Mouse (Mus musculus) liver, embryonic 11.5 days (tissue): ENCODE measurements around the gene Meis2. TPM values are rescaled to one million over a fixed set of nuclear protein-coding genes. Genes with fewer than 3 reads are reported as not detected.

ENCODE experiments used
- ATAC-seq: fragments of 200-750 bp; cut with Nextera tagmentation; replicated peaks from 2 replicates; pipeline ENCODE4 v1.8.0; 2017; ENCODE audit warnings: moderate number of reproducible peaks, mild to moderate bottlenecking, moderate TSS enrichment, moderate library complexity; ENCODE audit not compliant: low FRiP score
- DNase-seq: peaks from one replicate; pipeline ENCODE4 v3.0.0-alpha.2; 2017; ENCODE audit warnings: low spot score
- H3K27ac ChIP-seq: fragments of 300-500 bp; sonication (generic); 2 replicates; pipeline ENCODE4 v1.5.1; 2014; ENCODE audit warnings: mild to moderate bottlenecking, low read depth, low read length, control low read depth
- H3K27me3 ChIP-seq: fragments of 300-500 bp; sonication (generic); replicated peaks from 2 replicates; pipeline ENCODE4 v1.6.1; 2014; ENCODE audit warnings: low read length, mixed read lengths; ENCODE audit not compliant: control insufficient read depth, insufficient read depth
- H3K36me3 ChIP-seq: fragments of 300-500 bp; sonication (generic); 2 replicates; pipeline ENCODE4 v1.6.1; 2014; ENCODE audit warnings: mild to moderate bottlenecking, low read length, moderate library complexity, mixed read lengths; ENCODE audit not compliant: control insufficient read depth, insufficient read depth
- H3K4me1 ChIP-seq: fragments of 300-500 bp; sonication (generic); replicated peaks from 2 replicates; pipeline ENCODE4 v1.6.1; 2014; ENCODE audit warnings: low read length, mixed read lengths; ENCODE audit not compliant: control insufficient read depth, insufficient read depth
- H3K4me2 ChIP-seq: fragments of 300-500 bp; sonication (generic); 2 replicates; pipeline ENCODE4 v1.6.1; 2014; ENCODE audit warnings: mild to moderate bottlenecking, control low read depth, moderate library complexity
- H3K4me3 ChIP-seq: fragments of 300-500 bp; sonication (generic); 2 replicates; pipeline ENCODE4 v1.5.1; 2014; ENCODE audit warnings: low read depth, low read length, control low read depth
- H3K9ac ChIP-seq: fragments of 300-500 bp; sonication (generic); 2 replicates; pipeline ENCODE4 v1.6.1; 2014; ENCODE audit warnings: low read depth, low read length, control low read depth
- H3K9me3 ChIP-seq: fragments of 300-500 bp; sonication (generic); 2 replicates; pipeline ENCODE4 v1.6.1; 2016; ENCODE audit warnings: low read length, inconsistent platforms, mixed read lengths; ENCODE audit not compliant: control insufficient read depth
- WGBS: fragments of 180-500 bp; shearing (Covaris S2); extraction: QIAGEN DNeasy Blood & Tissue Kit; methylation state at CpG from one replicate; pipeline ENCODE4 v1.1.7; 2014; 5-methylcytosine and 5-hydroxymethylcytosine counted together
- polyA plus RNA-seq: library from polyadenylated mRNA; unstranded; fragments of >200 nt; fragmentation: Nextera tagmentation; extraction: Ambion mirVana; gene quantifications from 2 replicates; pipeline ENCODE4 v1.2.1, GENCODE M21; 2014

Gene Meis2
- polyA plus RNA-seq, 1 experiment from 2014 or later, result 20.0 TPM

DNA sequence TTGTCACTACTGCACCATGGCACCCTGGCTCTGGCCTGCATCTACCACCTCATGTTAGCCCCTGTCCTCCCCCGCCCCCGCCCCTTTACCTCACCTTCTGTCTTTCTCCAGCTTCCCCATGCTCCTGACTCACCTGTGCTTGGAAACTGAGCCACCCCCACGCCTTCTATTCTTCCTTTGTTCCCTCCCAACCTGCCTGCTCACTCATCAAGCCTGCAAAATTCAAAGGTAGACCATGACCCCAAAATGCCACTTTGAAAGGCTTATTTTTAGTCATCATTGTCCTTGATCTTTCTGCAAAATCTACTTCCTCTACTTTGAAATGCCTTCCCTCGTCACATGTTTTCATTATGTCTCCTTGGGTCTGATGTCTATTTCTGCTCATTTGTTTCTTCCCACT, 77.2 kb downstream of the Meis2 start:
- whole genome bisulfite sequencing, result 76% methylated on average over 4 of the region's 4 CpGs
- no peak for ATAC-seq

DNA sequence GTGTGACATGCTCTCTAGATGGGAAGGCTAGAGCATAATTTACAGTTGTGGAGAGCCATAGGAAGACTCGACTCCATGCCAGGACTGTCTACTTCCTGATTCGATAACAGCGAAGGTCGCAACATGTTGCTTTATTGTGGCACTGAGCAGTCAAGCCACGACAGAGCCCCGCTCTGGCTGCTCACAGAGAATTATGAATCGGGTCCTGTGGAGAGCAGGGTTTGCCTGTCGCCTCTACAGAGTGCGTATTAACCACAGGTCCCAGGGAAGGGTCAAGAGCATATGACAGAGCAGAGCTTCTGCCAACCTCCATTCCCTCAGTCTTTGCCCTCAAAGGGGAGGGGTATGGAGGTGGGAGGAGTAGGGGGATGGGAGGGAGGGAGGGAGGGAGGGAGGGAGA, 80.7 kb downstream of the Meis2 start:
- WGBS, result 61% methylated on average over 9 of the region's 9 CpGs
- DNase-seq (no peak), ATAC-seq (no peak)
- Histone ChIP-seq H3K9ac (no peak overlapping the region), H3K27ac (no peak overlapping the region), H3K9me3 (no peaks in the 10 kb centered on the region), H3K4me3 (no peak overlapping the region), H3K36me3 (no peaks in the 10 kb centered on the region), H3K4me1 (no peaks in the 10 kb centered on the region), H3K27me3 (no peaks in the 10 kb centered on the region), H3K4me2 (no peak overlapping the region)

More for the DNA sequence above, 77.2 kb downstream of the Meis2 start:
- H3K27me3 ChIP-seq, result no peaks in the 10 kb centered on the region
- DNase-seq, result no peak
- no peak overlapping the region for H3K27ac ChIP-seq
- H3K9me3 ChIP-seq, result no peaks in the 10 kb centered on the region
- no peak overlapping the region for H3K4me3 ChIP-seq
- H3K4me2 ChIP-seq, result no peak overlapping the region
- H3K36me3 ChIP-seq, result no peaks in the 10 kb centered on the region
- no peaks in the 10 kb centered on the region for H3K4me1 ChIP-seq
- no peak overlapping the region for H3K9ac ChIP-seq

GRCm38 (mm10) chr2:115984487-115984886, 81.2 kb downstream of the Meis2 start:
- 70% methylated on average over 4 of the region's 4 CpGs for WGBS
- no peaks in the 10 kb centered on the region for H3K4me1 ChIP-seq
- H3K4me2 ChIP-seq, result no peak overlapping the region
- ATAC-seq (no peak), DNase-seq (no peak)
- H3K27ac ChIP-seq, result no peak overlapping the region
- H3K36me3 ChIP-seq, result no peaks in the 10 kb centered on the region
- no peak overlapping the region for H3K4me3 ChIP-seq
- H3K9me3 ChIP-seq, result no peaks in the 10 kb centered on the region
- no peaks in the 10 kb centered on the region for H3K27me3 ChIP-seq
- no peak overlapping the region for H3K9ac ChIP-seq

GRCm38 (mm10) chr2:115980490-115980889, 85.1 kb downstream of the Meis2 start:
- Histone ChIP-seq H3K36me3 (0 out of 2 replicates have a peak, but pooled peaks cover 2% of the 10 kb centered on the region), H3K4me1 (no peaks in the 10 kb centered on the region), H3K27ac (no peak overlapping the region), H3K4me3 (no peak overlapping the region), H3K27me3 (no peaks in the 10 kb centered on the region), H3K9ac (no peak overlapping the region), H3K4me2 (no peak overlapping the region), H3K9me3 (no peaks in the 10 kb centered on the region)
- no peak for ATAC-seq
- DNase-seq, result no peak

GRCm38 (mm10) chr2:115979683-115980476, 85.8 kb downstream of the Meis2 start:
- 0 out of 2 replicates have a peak, but pooled peaks cover 2% of the 10 kb centered on the region for H3K36me3 ChIP-seq
- no peak for DNase-seq
- no peak overlapping the region for H3K4me3 ChIP-seq
- no peak overlapping the region for H3K4me2 ChIP-seq
- 70% methylated on average over 14 of the region's 14 CpGs for WGBS
- H3K9me3 ChIP-seq, result no peaks in the 10 kb centered on the region
- no peak overlapping the region for H3K9ac ChIP-seq
- no peak for ATAC-seq
- no peaks in the 10 kb centered on the region for H3K4me1 ChIP-seq
- H3K27me3 ChIP-seq, result no peaks in the 10 kb centered on the region
- H3K27ac ChIP-seq, result no peak overlapping the region

GRCm38 (mm10) chr2:115978666-115979065, 87.0 kb downstream of the Meis2 start:
- H3K27me3 ChIP-seq, result no peaks in the 10 kb centered on the region
- H3K36me3 ChIP-seq, result 0 out of 2 replicates have a peak, but pooled peaks cover 2% of the 10 kb centered on the region
- H3K4me1 ChIP-seq, result no peaks in the 10 kb centered on the region
- DNase-seq (no peak), ATAC-seq (no peak)
- H3K27ac ChIP-seq, result no peak overlapping the region
- 42% methylated on average over 5 of the region's 5 CpGs for WGBS
- no peaks in the 10 kb centered on the region for H3K9me3 ChIP-seq
- no peak overlapping the region for H3K4me2 ChIP-seq
- no peak overlapping the region for H3K9ac ChIP-seq
- H3K4me3 ChIP-seq, result no peak overlapping the region

GRCm38 (mm10) chr2:115971296-115971805, 94.3 kb downstream of the Meis2 start:
- Histone ChIP-seq H3K4me2 (no peak overlapping the region), H3K4me3 (no peak overlapping the region), H3K36me3 (no peaks in the 10 kb centered on the region), H3K27ac (no peak overlapping the region), H3K9ac (no peak overlapping the region), H3K4me1 (no peaks in the 10 kb centered on the region), H3K27me3 (no peaks in the 10 kb centered on the region), H3K9me3 (no peaks in the 10 kb centered on the region)
- DNase-seq (no peak), ATAC-seq (no peak)
- WGBS, result 85% methylated on average over 3 of the region's 3 CpGs

GRCm38 (mm10) chr2:115970091-115970820, 95.4 kb downstream of the Meis2 start:
- Histone ChIP-seq H3K27me3 (no peaks in the 10 kb centered on the region), H3K27ac (no peak overlapping the region), H3K9ac (no peak overlapping the region), H3K4me1 (no peaks in the 10 kb centered on the region), H3K4me2 (no peak overlapping the region), H3K4me3 (no peak overlapping the region), H3K36me3 (no peaks in the 10 kb centered on the region), H3K9me3 (no peaks in the 10 kb centered on the region)
- ATAC-seq (no peak), DNase-seq (no peak)
- 84% methylated on average over 9 of the region's 9 CpGs for WGBS
